ENCODE assay signal across 9 mouse cellular contexts in the genomic region with DNA sequence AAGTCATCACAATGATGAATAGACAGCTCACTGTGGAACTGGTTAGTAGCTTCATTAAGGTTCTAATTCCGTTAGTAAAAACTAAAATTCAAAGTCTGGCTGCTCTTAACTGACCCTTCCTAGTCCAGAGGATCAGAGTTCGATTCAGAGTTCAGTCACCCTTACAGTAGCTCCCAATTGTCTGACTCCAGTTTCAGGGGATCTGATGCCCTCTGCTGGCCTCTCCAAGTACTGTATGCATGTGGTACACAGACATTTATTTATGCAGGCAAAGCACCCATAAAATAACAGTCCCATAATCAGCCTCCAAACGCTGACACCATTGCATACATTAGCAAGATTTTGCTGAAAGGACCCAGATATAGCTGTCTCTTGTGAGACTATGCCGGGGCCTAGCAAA. TPM values are rescaled to one million over a fixed set of nuclear protein-coding genes. Genes with fewer than 3 reads are reported as not detected.
A peak's percentile ranks its signal among the peaks of the same experiment; 100 is the strongest.
DNase-seq lines count a peak whose midpoint lies in the region; TF ChIP-seq lines count a peak whose summit lies in the region.
"Had no signal": no experiment of that assay in that cellular context is flagged by ENCODE, and none has a peak within 500 bp of the region (broad histone marks: within the 10 kb centered on the region; RNA-seq: fewer than 3 reads in every experiment).

No protein-coding gene starts in this region.

- no peak for TF ChIP-seq POLR2A in lung, adult 2 months (IDR thresholded peaks at IDR 0.05; ENCODE audit: borderline replicate concordance, extremely low read depth, low read depth, low read length)

- 20% methylated on average over 4 of the region's 4 CpGs for WGBS in large intestine, adult 2 months
- 27% methylated on average over 4 of the region's 4 CpGs for WGBS in lung, adult 2 months

- TF ChIP-seq CTCF in lung, adult 2 months (IDR thresholded peaks at IDR 0.05; ENCODE audit: insufficient read depth, low read length), result peak; percentile 57

- H3K4me1 ChIP-seq in lung, adult 2 months (ENCODE audit: control insufficient read depth, insufficient read depth, low read length), result no peaks in the 10 kb centered on the region
- H3K4me1 ChIP-seq: limb, embryonic 12.5 days had no signal

- DNase-seq in CD8-positive naive resting alpha-beta T cell, adult 2 months (ENCODE audit: low read depth in 2 of 2, low spot score in 2 of 2), result peak; percentile 40 to 64
- DNase-seq in adipocyte (ENCODE audit: low spot score), result peak; percentile 40
- DNase-seq in cerebellum, postnatal 4 days (ENCODE audit: low spot score in 2 of 2), result peak; percentile 61 to 83
- DNase-seq in gastrocnemius, postnatal 10 days, result peak; percentile 72
- peak; percentile 58 for DNase-seq in large intestine, adult 2 months (ENCODE audit: low read depth, low spot score)
- peak; percentile 71 for DNase-seq in lung, adult 2 months
- DNase-seq in retina, embryonic 14.5 days (ENCODE audit: low spot score), result peak; percentile 84
- DNase-seq in urinary bladder, adult 2 months (ENCODE audit: low spot score), result peak; percentile 51

- no peak overlapping the region for H3K4me3 ChIP-seq in lung, adult 2 months (replicated peaks; ENCODE audit: extremely low read depth, low read depth, low read length)
- H3K4me3 ChIP-seq: limb, embryonic 12.5 days had no signal

RNA-seq across cellular contexts. Expression of gene Hebp2, which starts 56.2 kb away (rescaled TPM):
- 1 to 10 TPM; 1.7 to 2.6 TPM for total RNA-seq in gastrocnemius, postnatal 10 days (2021)
- 1.2 and 2.6 TPM in 2 replicates for polyA plus RNA-seq in large intestine, adult 2 months (2012; rRNA removed)
- polyA plus RNA-seq in lung, adult 2 months (2012; rRNA removed), result 0.49 and 5.5 TPM in 2 replicates
- 24.7 and 26.9 TPM in 2 replicates for polyA plus RNA-seq in urinary bladder, adult 2 months (2012; rRNA removed)
